Mouse (Mus musculus): ENCODE data around the gene Ssna1.

GRCm38 (mm10) chr2:25290816-25291130 is 18.5 kb upstream of the Ssna1 start:
- no peak for TF ChIP-seq CTCF (IDR thresholded peaks at IDR 0.05; ENCODE audit: borderline replicate concordance, insufficient read depth, low read depth, low read length)
- no peak for TF ChIP-seq POLR2A (IDR thresholded peaks at IDR 0.05; ENCODE audit: borderline replicate concordance, insufficient read depth, low read length)

Measured in cerebellum, adult 2 months (tissue).